ENCODE assay signal across 8 mouse cellular contexts in genomic region chr11:59305821-59306215, GRCm38 (mm10). TPM values are rescaled to one million over a fixed set of nuclear protein-coding genes. Genes with fewer than 3 reads are reported as not detected.
A peak's percentile ranks its signal among the peaks of the same experiment; 100 is the strongest.
DNase-seq lines count a peak whose midpoint lies in the region; ATAC-seq lines count a peak whose summit lies in the region.

No protein-coding gene starts in this region.

- H3K27me3 ChIP-seq in lung, embryonic 16.5 days (ENCODE audit: control insufficient read depth, insufficient read depth, low read depth, low read length), result peaks cover 59% of the 10 kb centered on the region
- H3K27me3 ChIP-seq in hindbrain, embryonic 15.5 days, result peaks cover 58% of the 10 kb centered on the region
- H3K27me3 ChIP-seq in neural tube, embryonic 15.5 days (replicated peaks), result peaks cover 64% of the 10 kb centered on the region

- H3K27ac ChIP-seq in lung, embryonic 16.5 days (ENCODE audit: low read length), result no peak overlapping the region
- no peak overlapping the region for H3K27ac ChIP-seq in hindbrain, embryonic 15.5 days (replicated peaks)
- no peak overlapping the region for H3K27ac ChIP-seq in neural tube, embryonic 15.5 days (replicated peaks)

- H3K9me3 ChIP-seq in lung, embryonic 16.5 days (ENCODE audit: control insufficient read depth, low read length), result no peaks in the 10 kb centered on the region
- H3K9me3 ChIP-seq in hindbrain, embryonic 15.5 days, result no peaks in the 10 kb centered on the region
- no peaks in the 10 kb centered on the region for H3K9me3 ChIP-seq in neural tube, embryonic 15.5 days (replicated peaks)

- ATAC-seq in lung, embryonic 16.5 days (ENCODE audit: low read depth), result no peak
- no peak for ATAC-seq in hindbrain, embryonic 15.5 days (ENCODE audit: low FRiP score, low read depth)
- no peak for ATAC-seq in neural tube, embryonic 15.5 days (ENCODE audit: low FRiP score)

- no peaks in the 10 kb centered on the region for H3K36me3 ChIP-seq in lung, embryonic 16.5 days (ENCODE audit: control insufficient read depth, insufficient read depth, low read length)
- no peaks in the 10 kb centered on the region for H3K36me3 ChIP-seq in hindbrain, embryonic 15.5 days
- no peaks in the 10 kb centered on the region for H3K36me3 ChIP-seq in neural tube, embryonic 15.5 days

- WGBS in lung, embryonic 16.5 days, result 11% methylated on average over 10 of the region's 10 CpGs
- whole genome bisulfite sequencing in hindbrain, embryonic 15.5 days, result 5% methylated on average over 10 of the region's 10 CpGs
- 3% methylated on average over 10 of the region's 10 CpGs for WGBS in neural tube, embryonic 15.5 days

- H3K9ac ChIP-seq in lung, embryonic 16.5 days (ENCODE audit: low read length), result peak overlapping the region; percentile 63
- H3K9ac ChIP-seq in hindbrain, embryonic 15.5 days, result no peak overlapping the region
- H3K9ac ChIP-seq in neural tube, embryonic 15.5 days (replicated peaks), result 0 out of 2 replicates have a peak overlapping the region, but pooled peaks have one; percentile 61

- H3K4me3 ChIP-seq in lung, embryonic 16.5 days (ENCODE audit: low read length), result peak overlapping the region; percentile 68
- H3K4me3 ChIP-seq in hindbrain, embryonic 15.5 days, result peak overlapping the region; percentile 62
- peak overlapping the region; percentile 56; the same call in 1 of the 2 replicates for H3K4me3 ChIP-seq in neural tube, embryonic 15.5 days (replicated peaks)

- DNase-seq in cerebellum, postnatal 14 days, result peak; percentile 27 to 40
- DNase-seq in cerebellum, postnatal 4 days (ENCODE audit: low spot score in 2 of 2), result no peak
- DNase-seq in lung, postnatal 4 days, result no peak
- no peak for DNase-seq in cerebellum, adult 11 months
- DNase-seq in thymus, postnatal 25 days, result no peak

- H3K4me1 ChIP-seq in lung, embryonic 16.5 days (replicated peaks; ENCODE audit: control insufficient read depth, insufficient read depth, low read length), result peaks cover 17% of the 10 kb centered on the region
- peaks cover 44% of the 10 kb centered on the region for H3K4me1 ChIP-seq in hindbrain, embryonic 15.5 days (replicated peaks)
- peaks cover 41% of the 10 kb centered on the region for H3K4me1 ChIP-seq in neural tube, embryonic 15.5 days

- peak overlapping the region; percentile 96; the same call in 1 of the 2 replicates for H3K4me2 ChIP-seq in lung, embryonic 16.5 days (ENCODE audit: low read depth, low read length)
- peak overlapping the region; percentile 94 for H3K4me2 ChIP-seq in hindbrain, embryonic 15.5 days
- H3K4me2 ChIP-seq in neural tube, embryonic 15.5 days, result peak overlapping the region; percentile 90

RNA-seq across cellular contexts. Expression of gene Wnt9a, which starts 0.9 kb away (rescaled TPM):
- polyA plus RNA-seq in lung, embryonic 16.5 days (2015; fragmentation: Nextera tagmentation; extraction: Ambion mirVana), result 3.9 and 4.1 TPM in 2 replicates
- polyA plus RNA-seq in hindbrain, embryonic 15.5 days (2015; fragmentation: Nextera tagmentation; extraction: Ambion mirVana), result 3.5 and 4.1 TPM in 2 replicates
- polyA plus RNA-seq in neural tube, embryonic 15.5 days (2015; fragmentation: Nextera tagmentation; extraction: Ambion mirVana), result 2.6 and 3.0 TPM in 2 replicates

RNA-seq across cellular contexts. Expression of gene Wnt3a, which starts 15.3 kb away (rescaled TPM):
- 0.48 and 0.55 TPM in 2 replicates for polyA plus RNA-seq in lung, embryonic 16.5 days (2015; fragmentation: Nextera tagmentation; extraction: Ambion mirVana)
- 0.94 and 1.5 TPM in 2 replicates for polyA plus RNA-seq in hindbrain, embryonic 15.5 days (2015; fragmentation: Nextera tagmentation; extraction: Ambion mirVana)
- polyA plus RNA-seq in neural tube, embryonic 15.5 days (2015; fragmentation: Nextera tagmentation; extraction: Ambion mirVana), result 0.14 and 0.35 TPM in 2 replicates

Comparison
In these comparisons a context has a peak if more than half of its experiments do, and no peak if none do; other contexts are left out.
1. DNase-seq: peak in cerebellum, postnatal 14 days (2 of 2); none in cerebellum, postnatal 4 days (0 of 2), lung, postnatal 4 days (0 of 2), cerebellum, adult 11 months (single experiment) and thymus, postnatal 25 days (single experiment).
2. Peak in every context shown above with its lines, with median percentiles within 50 percentile points of each other: H3K4me2 ChIP-seq and H3K4me3 ChIP-seq.